Mouse (Mus musculus): Measurements from ENCODE around the gene Cubn.
A peak's percentile ranks its signal among the peaks of the same experiment; 100 is the strongest.

Gene Cubn

GRCm38 (mm10) chr2:13404986-13405678 lies 86.5 kb downstream of the Cubn start:
- no peak for DNase-seq

GRCm38 (mm10) chr2:13400831-13401230 lies 90.8 kb downstream of the Cubn start:
- DNase-seq, result peak; percentile 71

- no peak for DNase-seq
Observed at GRCm38 (mm10) chr2:13399480-13400072, 92.0 kb downstream of the Cubn start.

DNA sequence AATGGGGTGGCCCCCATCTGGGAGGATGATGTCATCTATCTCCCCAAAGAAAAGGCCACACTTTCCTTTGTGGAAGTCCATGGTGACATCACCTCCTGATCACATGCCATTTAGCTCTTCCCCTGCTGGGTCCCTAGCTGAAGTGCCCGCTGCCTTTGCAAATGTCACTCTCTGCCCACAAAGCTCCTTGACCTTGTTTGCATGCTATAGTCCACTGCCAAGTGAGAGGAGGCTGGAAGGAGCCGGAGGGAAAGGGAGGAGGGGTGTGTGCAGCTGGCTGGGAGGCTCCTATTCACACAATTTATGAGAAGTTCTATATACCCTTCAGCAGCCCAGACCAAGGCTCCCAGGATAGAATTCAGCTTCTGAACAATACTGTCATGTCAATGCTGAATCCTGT lies 92.7 kb downstream of the Cubn start:
- DNase-seq, result peak; percentile 86

DNA sequence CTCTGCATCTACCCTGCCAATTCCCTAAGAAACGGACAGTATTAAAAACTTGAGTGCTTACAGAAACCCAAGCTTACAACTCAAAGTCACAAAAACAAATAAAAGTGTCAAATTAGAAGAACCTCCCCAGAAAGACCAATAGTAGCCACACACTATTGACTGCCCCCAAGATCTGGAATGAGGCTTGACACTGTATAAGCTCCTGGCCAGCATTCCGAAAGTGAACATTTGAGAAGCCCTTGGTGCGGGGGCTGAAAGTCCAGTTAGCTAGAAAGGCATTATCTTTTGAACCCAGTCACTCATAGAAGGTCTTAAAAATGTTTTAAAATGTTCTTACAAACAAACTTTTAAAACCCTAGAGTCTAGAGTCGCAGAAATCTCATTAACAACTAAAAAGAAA lies 93.1 kb downstream of the Cubn start:
- DNase-seq, result no peak

GRCm38 (mm10) chr2:13396124-13396540 lies 95.5 kb downstream of the Cubn start:
- DNase-seq, result peak; percentile 29

DNA sequence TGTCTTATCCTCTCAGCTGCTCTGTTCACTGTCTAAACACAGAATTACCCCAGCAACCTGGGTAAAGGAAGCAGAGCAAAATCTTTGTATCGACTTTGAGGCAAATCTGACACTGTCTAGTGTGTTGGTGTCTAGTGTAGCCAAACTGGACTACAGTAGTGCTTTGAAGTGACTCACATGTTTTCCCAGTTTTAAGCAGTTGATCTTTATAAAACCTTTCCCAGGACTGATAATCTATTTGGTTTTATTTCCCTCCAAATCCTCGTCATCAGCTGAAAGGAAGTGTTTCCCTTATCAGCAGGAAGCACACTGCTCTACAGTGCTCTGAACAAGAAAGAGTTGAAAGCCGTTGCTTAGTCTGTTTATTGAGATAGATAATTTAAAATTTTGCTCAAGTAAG lies 100.6 kb downstream of the Cubn start:
- no peak for DNase-seq

- no peak for DNase-seq
Observed at GRCm38 (mm10) chr2:13386631-13387030, 105.0 kb downstream of the Cubn start.

- DNase-seq, result peak; percentile 51
Observed at GRCm38 (mm10) chr2:13385542-13386345, 105.9 kb downstream of the Cubn start.

DNA sequence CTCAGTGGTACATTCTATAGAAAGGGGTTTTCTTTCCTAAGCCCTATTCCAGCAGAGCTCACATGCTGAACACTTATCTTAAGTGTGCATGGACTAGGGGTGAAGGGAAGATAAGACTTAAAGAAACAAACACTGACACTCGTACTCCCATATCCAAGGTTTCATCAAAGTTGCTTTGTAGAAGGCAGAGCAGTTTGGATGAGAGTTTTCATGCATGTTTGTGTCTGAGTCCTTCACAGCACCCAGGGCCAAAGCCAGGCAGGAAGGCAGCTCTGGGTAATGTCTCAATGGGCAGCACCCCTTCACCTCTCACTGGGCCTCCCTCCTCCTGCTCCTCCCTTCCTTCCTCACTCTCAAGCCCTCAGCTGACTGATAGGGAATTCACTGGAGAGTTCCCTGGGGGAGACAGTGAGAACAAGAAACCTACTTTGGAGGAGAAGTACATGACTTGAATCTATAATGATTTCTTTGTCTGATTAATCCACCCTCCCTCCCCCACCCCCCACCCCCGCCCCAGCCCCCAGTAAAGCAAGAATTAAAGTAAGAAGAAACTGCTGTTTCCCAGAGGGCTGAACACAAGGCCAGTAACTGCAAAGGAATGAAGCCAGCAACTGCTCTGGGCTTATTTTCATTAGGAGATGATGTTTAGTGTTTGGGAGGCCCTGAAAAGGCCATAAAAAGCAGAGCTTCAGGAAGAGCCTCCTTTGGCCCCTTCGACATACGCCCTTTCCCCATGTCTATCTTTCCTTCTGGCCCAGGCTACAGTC lies 106.7 kb downstream of the Cubn start:
- DNase-seq, result peak; percentile 64

- DNase-seq, result no peak
Observed at GRCm38 (mm10) chr2:13376166-13376565, 115.4 kb downstream of the Cubn start.

GRCm38 (mm10) chr2:13373291-13373690 lies 118.3 kb downstream of the Cubn start:
- DNase-seq, result no peak

- DNase-seq, result no peak
Observed at GRCm38 (mm10) chr2:13372825-13373224, 118.8 kb downstream of the Cubn start.

GRCm38 (mm10) chr2:13372256-13372824 lies 119.3 kb downstream of the Cubn start:
- peak; percentile 71 for DNase-seq

- peak; percentile 42 for DNase-seq
Observed at GRCm38 (mm10) chr2:13371797-13372170, 119.8 kb downstream of the Cubn start.

GRCm38 (mm10) chr2:13371072-13371796 lies 120.4 kb downstream of the Cubn start:
- DNase-seq, result no peak

- no peak for DNase-seq
Observed at GRCm38 (mm10) chr2:13370556-13370955, 121.1 kb downstream of the Cubn start.

- no peak for DNase-seq
Observed at GRCm38 (mm10) chr2:13368517-13368916, 123.1 kb downstream of the Cubn start.

DNA sequence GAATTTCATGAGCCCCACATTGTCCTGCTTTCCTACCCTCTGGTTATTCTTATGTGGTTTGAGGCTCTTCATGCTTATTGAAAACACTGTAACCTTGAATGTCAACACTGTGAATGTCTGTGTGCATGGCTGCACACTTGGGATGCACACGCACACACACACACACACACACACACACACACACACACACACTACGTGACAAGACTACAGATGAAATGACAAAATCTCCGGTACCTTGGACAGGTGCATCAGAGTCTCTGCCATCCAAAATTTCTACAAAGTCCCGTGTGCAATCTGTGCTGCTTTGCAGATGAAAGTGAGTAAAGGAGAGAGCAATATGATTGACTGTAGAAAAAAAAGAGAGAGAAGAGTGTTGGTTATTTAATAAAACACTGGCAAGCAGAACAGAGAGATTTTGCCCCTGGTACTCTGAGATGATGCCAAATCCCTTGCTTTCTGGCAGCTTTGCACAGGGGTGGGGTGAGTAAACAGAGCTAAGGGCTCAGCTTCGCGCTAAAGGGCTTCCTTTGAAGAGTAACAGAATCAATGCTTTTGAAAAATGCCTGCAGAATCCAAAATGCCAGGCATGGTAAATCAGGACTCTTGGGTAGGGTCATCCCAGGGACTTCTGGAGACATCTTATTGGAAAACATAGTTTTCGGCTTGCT lies 133.6 kb downstream of the Cubn start:
- peak; percentile 58 for DNase-seq

DNA sequence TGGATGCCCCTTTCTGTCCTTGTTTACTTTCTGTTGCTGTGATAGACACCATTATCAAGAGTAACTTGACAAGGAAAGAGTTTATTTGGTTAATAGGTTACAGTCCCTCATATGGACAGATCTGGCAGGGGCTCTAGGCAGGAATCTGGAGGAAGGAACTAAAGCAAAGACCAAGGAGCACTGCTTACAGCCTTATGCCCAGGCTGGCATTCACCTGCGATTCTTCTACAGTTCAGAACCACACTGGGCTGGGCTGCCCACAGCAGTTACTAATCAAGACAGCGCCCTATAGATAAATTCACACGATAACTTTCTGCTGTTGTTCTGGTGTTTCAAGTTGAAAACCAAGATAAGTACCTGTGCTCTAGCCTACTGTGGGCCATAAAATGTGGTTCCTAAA lies 138.8 kb downstream of the Cubn start:
- no peak for DNase-seq

DNA sequence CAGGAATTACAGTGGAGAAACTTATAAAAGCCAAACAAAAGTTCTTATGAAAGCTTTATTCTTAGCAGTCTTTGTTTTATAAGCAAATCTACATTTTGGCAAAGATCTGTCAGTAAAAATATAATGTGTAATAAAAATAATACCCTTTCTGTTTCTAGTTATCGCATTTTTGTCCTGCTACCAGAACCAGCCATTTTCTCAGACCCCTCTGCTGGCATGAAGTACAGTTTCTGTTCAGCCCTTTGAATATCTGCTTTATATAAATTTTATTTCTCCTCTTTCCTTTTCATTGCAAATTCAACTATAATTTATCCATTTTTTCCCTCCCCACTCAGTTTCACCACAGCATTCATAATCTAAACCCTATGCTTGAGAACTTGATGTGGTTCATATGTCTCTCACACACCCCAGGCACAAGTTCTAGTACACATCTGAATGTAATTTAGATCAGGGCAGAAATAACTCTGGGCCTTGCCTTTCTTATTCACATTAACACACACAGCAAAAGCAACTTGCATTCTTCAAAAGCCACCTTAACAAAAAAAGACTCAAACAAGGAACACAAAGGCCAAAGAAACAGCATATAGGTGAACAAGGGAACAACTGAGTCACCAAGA lies 139.4 kb downstream of the Cubn start:
- DNase-seq, result no peak
